Mouse (Mus musculus): Measurements from ENCODE around the gene Tjp2.

Gene Tjp2

DNA sequence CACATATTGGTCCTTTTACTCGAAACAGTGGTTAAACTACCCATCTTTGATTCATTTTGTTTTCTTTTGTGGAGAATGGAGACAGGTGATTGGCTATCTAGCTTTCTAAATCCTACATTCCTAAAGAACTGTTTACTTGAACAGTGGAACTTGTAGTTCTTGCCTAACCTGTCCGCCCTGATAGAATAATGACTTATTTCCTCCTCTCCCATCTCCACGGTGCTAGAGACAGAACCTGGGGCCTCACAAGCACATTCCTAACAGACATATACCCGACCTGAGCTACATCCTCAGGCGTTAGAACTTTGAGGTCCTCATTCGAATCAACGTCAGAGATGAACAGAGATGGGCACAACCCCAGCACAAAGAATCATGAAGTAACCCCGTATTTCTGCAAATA lies 44.4 kb downstream of the Tjp2 start:
- no peak for DNase-seq (ENCODE audit: low read depth in 1 of 2, low spot score in 2 of 2)

DNA sequence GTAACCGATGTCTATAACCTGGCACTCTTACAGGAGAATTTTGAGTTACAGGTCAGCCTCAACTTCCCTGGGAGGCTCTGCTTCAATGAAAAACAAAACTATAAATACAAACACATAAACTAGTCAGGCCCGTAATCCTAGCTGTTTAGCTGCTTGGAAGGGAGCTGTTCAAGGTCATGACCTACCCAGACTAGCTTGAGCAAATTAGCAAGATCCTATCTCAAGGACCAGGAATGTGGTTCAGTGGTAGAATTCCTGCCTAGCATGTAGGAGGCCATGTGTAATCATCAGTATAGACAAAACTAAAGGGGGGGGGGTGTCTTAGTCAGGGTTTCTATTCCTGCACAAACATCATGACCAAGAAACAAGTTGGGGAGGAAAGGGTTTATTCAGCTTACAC lies 46.7 kb downstream of the Tjp2 start:
- DNase-seq (ENCODE audit: low read depth in 1 of 2, low spot score in 2 of 2): no peak

DNA sequence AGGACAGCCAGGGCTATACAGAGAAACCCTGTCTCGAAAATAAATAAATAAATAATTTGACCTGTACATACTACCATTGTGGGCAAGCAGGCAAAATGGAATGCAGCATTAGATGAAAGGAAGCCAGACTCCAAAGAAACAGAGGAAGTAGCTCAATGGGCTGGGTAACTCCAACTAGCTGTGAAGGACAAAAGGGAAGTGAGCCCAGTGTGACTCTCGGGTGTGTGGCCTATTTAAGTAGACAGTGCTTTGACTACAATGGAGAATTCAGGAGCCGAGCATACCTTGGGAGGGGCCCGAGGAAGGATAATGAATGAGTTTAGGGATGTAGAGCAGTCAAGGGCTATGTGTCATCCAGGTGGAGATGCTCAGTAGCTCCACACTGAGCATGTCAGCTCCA lies 48.1 kb downstream of the Tjp2 start:
- DNase-seq (ENCODE audit: low read depth in 1 of 2, low spot score in 2 of 2): peak; percentile 18 to 32

DNA sequence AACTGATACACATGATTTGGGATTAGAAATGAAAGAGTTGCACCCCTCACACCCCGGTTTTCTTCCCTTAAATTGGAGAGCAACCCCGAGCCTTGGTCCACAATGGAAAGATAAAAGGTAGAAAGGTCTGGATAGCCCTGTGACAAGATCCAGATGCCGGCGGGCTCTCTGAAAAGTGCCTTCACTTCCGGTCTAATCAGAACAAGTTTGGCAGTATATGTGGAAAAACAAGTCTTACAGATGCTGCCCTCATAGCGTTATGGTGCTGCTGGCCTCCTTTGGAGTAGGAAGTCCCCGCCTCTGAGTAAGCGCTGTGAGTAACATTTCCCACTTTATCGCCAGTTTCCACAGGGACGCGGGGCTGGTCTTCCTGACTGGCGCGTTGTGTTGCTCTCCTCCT lies 49.9 kb downstream of the Tjp2 start:
- DNase-seq (ENCODE audit: low read depth in 1 of 2, low spot score in 2 of 2): no peak

DNA sequence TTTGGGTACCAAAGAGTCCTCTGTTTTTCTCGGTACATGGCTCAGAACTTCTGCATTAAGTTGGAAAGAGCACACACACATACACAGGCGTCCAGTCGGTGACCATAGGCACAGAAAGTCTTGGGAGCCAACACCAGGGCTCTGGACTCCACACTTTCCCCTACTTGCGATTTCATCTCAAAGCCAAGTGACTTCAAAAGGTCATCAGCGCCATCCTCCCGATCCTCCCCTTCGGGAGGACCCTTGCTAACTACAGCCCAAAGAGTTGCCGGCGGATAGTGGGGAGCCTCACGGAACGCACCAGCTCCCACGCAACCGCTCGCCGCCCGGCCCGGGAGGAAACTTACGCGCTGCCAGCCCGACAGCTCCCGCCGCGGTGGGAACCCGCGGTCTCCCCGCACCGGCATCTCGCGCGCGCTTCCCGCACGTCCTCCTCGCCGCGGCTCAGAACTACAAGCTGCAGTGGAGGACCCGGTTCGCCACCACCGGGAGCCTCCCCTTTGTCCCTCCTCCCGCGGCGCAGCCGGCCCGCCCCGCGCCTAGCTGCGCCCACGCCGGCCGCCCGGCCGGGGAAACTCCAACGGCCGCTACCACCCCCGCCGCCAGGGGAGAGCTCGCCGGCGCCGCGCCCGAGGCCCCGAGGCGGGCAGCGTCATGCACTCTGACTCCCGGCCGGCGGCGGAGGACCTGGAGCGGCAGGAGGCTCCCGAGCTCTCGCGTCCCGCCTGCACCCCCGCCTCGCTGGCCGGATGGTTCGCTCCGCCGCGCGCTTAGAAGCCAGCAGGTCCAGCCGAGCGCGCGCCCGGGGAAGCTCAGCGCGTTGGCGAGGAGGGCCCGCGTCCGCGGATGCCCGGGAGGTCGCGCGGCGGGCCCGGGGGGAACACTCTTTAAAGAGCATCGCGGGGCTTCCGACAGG lies 51.0 kb downstream of the Tjp2 start:
- peak; percentile 38 to 73 for DNase-seq (ENCODE audit: low read depth in 1 of 2, low spot score in 2 of 2)

DNA sequence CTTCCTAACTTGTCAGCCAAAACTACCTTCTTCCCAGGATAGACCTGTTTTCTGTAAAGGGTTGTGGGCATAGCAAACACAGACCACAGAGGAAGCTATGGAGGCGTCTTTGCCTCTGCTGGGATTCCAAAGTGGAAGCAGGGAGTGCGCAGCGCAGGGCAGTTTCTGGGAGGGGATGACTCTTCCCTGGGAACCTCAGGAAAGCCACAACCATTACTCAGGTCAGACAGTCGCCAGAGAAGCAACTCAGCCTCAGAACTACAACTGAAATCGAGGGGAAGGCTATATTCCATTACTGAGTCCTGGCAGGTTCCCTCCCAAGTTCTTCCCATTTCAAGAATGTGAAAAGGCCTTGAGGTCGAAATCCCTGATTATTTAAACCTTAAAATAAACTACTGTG lies 51.8 kb downstream of the Tjp2 start:
- DNase-seq (ENCODE audit: low read depth in 1 of 2, low spot score in 2 of 2): no peak

DNA sequence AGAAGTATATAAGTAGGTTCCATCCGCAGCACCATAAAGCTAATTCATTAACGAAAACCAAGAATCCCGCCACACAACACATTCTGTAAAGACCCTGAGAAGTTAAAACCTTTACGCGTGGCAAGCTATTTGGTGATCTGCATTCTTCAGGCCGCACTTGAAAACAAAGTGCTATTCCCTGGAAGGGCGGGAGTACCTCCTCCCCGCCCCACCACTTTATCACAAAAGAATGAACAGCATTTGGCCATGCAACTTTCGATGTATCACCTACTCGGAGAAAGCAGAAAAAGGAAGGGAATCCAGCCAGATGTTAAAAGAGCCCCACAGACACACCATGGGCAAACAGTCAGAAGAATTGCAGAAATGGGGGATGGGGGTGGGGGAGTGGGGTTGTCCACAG lies 56.3 kb downstream of the Tjp2 start:
- DNase-seq (ENCODE audit: low read depth in 1 of 2, low spot score in 2 of 2): no peak

DNA sequence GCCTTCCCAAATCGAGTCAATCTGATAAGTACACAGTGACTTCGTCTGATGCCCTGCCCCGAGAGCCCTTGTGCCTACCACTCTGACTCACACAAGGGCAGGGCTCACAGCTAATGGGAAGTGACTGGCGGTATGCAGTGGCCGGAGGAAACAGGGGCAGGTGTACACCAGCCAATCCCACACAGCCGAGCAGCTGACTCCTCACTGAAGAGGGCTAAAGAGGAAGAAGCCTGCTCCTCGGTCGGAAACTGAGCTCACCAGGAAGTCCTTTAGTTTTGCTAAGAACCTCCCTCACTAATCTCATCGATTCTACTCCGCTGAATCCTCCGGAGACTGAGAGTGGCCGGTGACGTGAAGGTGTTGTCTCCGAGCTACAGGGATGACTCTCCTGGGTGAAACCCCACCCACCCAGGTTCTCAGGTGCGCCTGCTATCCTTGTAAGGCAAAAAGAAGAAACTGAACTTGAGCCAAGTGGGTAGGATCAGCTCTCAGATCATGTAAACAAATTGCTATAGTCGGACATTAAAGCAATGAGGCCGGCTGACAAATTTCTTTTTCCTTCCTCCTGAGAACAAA lies 58.2 kb downstream of the Tjp2 start:
- peak; percentile 48 to 61 for DNase-seq (ENCODE audit: low read depth in 1 of 2, low spot score in 2 of 2)

DNA sequence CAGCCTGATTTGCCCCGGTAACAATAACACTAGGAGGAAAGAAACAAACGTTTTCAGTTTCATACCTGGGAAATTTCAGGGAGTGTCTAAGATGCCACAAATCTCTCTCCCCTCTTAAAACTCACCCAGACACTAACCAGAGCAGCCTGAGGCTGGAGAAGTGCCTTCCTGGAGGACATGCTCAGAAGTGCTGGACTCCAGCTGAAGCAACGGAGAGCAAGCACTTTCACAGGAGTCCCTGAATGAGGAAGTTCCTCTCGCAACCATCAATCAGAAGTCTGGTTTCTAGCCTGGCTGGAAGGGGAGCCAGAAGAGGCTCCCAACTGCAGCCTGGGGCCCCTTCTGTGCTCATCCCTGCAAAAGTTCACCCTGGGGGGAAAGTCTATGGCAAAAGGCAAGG lies 60.9 kb downstream of the Tjp2 start:
- no peak for DNase-seq (ENCODE audit: low read depth in 1 of 2, low spot score in 2 of 2)

DNA sequence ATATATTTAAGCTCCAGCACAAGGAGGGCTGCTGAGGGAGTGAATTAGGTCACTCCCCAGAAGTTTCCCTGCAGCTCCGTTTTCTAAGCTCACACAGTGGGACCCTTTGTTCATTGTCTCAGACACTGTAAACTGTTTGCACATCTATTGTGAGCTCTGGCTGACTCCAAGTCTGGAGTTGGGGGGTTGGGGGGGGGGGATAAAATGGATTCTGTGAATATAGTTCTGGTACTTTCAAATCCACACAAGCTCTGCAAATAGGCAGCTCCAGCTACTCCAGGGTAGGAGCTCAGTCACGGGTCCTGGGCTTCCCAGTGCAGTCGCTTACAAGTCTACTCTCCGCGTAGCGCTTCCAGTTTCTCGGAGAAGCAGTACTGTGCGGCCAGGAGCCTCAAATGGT lies 64.4 kb downstream of the Tjp2 start:
- DNase-seq (ENCODE audit: low read depth in 1 of 2, low spot score in 2 of 2): no peak

DNA sequence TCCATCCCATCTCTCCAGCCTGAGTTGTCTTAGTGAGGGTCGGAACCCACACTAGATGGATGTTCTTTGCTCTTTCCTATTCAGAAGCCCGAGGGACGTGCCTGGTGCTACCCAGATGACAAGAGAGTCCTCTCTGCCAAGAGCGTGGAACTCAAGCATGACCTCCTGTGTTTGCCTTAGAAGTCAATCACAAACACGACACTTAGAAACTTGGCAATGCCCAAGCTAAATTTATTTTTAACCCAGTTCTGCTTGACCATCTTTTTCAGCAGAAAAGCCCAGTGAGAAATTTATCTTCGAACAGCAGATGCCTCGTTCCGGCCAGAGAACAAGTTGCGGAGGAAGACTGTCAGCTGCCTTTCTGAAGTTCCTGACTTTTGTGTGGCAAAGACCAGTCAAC lies 65.1 kb downstream of the Tjp2 start:
- DNase-seq (ENCODE audit: low read depth in 1 of 2, low spot score in 2 of 2): no peak

DNA sequence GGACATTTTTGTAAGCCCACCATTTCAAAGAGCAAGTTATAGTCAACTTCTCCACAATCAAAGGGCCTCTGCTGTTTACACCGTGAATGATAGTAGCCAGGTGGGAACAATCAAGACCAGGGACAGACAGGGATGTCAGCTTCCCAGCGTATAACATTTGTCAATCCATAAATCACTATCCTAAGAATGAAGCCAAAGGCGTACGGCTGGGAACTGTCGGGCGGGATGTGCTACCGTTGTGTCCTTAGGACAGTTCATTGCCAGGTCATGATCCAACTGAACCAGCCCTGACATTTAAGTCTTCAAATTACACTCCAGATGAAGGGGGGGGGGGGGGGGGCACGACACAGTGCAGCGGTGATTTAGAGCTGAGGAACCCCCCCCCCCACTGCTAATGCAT lies 65.5 kb downstream of the Tjp2 start:
- no peak for DNase-seq (ENCODE audit: low read depth in 1 of 2, low spot score in 2 of 2)

DNA sequence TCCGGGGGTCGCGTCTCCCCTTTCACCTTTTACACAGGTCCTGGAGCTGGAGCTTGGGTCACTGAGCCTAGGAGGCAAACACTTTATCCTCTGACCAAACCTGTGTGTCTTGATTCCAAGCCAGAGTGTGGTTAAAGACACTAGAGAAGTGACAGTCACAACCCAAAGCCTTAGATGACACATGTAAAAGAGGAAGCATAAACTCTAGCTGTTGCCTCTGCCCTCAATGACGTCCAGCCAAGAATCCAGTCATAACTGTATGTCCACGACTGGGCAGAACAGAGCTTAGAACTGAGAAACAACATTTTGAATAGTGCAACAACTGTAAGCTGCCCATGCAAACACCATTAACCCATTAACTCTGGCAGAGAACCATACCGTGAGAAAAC lies 68.8 kb downstream of the Tjp2 start:
- no peak for DNase-seq (ENCODE audit: low read depth in 1 of 2, low spot score in 2 of 2)

DNA sequence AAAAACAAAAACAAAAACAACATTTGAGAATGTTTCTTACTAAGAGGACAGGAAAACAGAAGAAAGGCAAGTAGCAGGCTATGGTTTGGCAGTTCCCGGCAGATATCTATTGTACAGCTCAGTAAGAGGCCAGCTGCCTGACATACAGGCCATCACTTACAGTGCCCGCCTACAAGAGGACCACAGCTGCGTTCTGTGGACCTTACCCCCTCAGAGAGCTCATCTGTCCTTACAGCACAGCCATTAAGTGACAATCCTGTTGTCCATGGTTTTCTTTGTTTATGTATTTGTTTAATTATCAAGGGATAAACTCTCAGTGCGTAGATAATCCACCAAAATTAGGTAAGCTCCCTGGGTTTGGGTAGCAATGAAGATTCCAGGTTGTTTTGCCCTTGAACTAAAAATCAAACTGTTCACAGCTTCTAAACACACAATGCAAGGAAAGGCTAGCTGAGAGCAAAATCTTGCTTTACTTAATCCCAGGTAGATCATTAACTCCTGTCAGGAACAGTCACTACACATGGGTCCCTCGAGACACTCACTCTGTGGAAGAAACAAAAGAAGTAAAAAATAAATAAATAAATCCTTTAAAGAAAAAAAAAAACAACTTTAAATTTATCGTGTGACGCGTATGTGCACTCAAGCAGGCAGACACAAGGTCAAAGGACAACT lies 69.3 kb downstream of the Tjp2 start:
- no peak for DNase-seq (ENCODE audit: low read depth in 1 of 2, low spot score in 2 of 2)

DNA sequence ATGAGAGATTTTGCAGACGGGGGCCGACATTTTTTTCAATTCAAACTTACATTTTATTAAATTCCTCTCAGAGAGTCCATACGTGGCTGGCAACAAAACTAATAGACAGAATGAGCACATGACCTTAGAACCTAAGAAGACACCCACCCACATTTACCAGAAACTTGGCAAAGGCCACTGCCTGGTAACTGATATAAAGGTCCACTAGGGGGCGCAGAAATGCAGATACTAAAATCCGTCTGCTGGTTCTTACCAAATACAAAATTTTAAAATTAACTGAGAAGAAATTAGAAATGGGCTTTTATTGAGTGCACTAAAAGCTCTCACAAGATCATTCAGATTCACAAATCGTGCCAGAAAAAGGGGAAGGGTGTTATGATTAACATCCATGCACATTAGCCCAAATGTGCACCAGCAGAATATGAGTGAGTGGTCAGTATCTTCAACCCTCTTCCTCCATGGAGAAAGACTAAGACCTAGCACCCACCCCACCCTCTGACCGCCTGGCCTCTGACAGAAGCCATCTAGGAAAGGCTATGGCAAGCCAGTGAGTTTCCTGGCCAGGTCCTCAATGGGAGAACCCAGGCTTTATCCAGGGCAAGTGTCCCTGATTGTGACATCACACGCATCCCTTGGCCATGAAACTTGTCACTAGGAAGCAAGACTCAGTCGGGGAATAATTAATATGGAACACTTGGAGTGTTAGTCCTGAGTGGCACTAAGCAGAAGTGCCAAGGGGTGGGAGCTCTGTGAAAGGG lies 71.4 kb downstream of the Tjp2 start:
- DNase-seq (ENCODE audit: low read depth in 1 of 2, low spot score in 2 of 2): no peak

DNA sequence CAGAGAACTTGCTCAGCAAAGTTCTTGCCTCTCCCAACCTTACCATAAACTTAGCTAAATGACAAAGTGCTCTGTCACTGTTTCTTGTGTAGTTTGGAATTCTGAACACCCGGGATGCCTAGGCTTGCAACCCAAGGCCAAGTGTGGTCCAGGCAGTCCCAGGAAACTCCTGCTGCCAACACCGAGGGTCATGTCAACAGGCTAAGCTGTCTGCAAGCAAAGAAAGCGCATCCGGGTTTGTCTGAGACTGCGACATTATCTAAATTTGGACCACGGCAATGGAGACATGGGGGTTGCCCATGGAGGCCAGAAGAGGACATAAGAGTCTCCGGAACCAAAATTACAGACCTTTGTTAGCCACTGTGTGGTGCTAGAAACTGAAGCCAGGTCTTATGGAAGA lies 80.8 kb downstream of the Tjp2 start:
- no peak for DNase-seq (ENCODE audit: low read depth in 1 of 2, low spot score in 2 of 2)

DNA sequence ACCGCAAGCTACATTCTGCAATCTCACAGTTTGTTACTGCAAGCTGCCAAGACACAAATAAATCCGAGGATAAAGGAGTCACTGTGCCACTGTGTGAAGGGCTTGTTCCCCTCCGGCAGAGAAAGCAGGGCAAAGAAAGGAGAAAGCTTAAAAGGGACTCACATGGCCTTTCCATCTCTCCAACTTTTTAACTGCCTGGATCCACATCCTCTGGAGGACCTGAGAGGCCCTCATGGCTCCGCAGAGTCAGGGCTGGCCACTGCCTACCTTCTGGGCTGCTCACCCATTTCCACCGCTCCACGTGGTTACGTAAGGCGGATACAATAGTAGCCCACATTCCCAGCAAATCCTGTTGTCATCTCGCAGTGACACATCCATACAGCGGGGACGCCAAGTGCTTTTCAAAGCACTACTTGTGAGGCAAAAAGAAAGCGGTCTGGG lies 82.2 kb downstream of the Tjp2 start:
- no peak for DNase-seq (ENCODE audit: low read depth in 1 of 2, low spot score in 2 of 2)

DNA sequence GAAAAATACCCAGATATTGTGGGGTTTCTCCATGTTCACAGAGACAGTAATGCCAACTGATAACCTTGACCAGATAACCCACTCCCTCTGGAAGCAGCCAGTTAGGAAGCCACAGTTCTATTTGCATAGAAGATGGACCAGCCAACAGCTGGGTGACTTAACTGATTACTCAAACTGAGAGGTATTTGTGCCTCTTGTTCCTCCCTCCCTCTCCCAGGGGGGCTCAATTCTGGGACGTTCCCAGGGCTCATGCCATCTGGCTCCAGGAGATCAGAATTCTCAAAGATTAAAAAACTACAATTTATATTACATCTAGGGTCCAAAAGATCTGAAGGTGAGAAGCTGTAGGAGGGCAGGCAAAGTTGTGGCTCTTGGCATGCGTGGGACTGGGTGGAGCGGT lies 84.5 kb downstream of the Tjp2 start:
- no peak for DNase-seq (ENCODE audit: low read depth in 1 of 2, low spot score in 2 of 2)

DNA sequence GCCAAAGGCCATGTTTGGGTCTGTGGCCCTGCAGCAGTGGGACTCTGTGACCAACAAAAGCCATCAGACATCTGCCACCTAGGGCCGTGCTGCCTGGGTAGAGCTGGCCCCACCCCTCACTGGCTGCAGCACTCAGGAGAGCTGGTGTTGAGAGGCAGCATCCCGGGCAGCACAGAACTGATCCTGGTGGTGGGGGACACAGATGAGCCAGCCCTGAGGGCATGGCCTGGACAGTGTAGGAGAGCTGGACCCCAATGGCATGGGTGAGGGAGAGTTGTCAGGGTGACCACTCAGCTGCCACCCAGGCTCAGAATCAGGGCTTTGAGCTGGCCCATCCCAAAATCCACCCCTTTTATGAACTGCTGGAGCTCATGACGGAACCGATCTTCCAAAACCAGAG lies 87.4 kb downstream of the Tjp2 start:
- DNase-seq (ENCODE audit: low read depth in 1 of 2, low spot score in 2 of 2): no peak

DNA sequence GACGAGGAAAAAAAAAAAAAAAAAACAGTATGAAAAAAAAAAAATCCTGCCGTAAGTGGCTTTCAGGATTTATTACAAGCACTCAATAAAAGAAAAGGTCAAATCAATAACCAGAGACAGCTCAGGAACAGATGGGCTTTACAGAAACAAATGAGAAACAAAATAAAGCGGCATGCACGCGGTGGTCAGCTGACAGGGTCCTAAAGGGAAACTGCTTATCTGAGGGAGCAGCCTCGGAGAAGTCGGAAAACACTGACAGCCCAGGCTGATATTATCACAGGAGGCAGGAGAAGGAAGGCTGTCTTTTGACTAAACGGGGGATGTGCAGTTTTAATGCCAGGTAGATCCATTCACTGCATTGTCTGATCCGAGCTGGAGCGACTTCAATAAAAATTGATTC lies 89.8 kb downstream of the Tjp2 start:
- DNase-seq (ENCODE audit: low read depth in 1 of 2, low spot score in 2 of 2): no peak

DNA sequence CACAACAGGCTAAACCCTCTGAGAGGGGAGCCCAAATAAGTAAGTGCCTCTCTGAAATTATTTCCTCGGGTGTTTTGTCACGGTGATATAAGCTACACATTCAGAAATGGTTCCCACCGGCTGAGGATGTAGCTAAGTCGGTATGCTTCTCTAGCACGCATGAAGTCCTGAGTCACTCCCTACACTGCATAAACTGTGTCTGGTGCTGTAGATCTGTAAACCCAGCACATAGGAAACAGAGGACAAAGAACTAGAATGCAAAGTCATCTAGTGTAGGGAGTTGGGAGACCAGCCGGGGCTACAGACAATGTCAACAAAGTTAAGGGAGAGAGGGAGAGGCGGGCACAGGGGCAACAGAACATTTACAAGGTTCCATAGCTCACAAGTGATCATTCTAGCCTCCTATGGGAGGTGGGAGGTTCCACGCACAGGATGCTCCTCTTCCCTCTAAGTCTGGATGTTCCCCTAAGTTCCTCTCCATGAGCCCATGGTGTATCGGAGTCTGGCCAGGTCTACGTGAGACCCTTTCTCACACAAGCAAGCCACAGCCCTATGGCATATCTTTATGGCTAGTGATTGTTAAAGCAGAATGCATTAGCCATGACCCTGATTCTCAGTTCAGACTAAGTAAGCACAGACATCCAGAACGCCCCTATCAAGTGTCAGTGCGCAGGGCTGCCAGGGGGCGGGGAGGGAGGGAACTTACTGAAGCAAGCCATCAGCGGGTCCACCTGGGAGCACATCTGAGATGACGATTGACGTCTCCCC lies 90.5 kb downstream of the Tjp2 start:
- no peak for DNase-seq (ENCODE audit: low read depth in 1 of 2, low spot score in 2 of 2)
